Mouse (Mus musculus): ENCODE data around the gene Adam30. TPM values are rescaled to one million over a fixed set of nuclear protein-coding genes. Genes with fewer than 3 reads are reported as not detected.

Gene Adam30
- polyA plus RNA-seq, 1 experiment: not detected

DNA sequence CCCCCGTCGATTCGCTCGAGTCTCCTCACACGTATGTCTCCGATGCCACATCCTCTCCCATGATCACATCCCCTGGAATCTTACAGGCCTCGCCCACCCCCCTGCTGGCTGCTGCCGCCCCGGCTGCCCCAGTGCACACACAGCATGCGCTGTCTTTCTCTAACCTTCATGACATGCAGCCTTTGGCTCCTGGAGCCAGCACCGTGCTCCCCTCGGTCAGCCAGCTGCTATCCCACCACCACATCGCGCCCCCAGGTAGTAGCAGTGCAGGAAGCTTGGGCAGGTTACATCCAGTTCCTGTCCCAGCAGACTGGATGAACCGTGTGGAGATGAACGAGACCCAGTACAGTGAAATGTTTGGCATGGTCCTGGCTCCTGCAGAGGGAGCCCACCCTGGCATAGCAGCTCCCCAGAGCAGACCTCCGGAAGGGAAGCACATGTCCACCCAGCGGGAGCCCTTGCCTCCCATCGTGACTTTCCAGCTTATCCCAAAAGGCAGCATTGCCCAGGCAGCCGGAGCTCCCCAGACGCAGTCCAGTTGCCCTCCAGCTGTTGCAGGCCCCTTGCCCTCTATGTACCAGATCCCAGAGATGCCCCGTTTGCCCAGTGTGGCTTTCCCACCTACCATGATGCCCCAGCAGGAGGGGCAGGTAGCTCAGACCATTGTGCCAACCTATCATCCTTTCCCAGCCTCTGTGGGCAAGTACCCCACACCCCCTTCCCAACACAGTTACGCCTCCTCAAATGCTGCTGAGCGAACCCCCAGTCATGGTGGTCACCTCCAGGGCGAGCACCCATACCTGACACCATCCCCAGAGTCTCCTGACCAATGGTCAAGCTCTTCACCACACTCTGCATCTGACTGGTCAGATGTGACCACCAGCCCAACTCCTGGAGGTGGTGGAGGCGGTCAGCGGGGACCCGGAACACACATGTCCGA is 13.7 kb upstream of the Adam30 start:
- H3K4me3 ChIP-seq (ENCODE audit: insufficient read depth, low read length): no peak overlapping the region
- no peak for TF ChIP-seq POLR2A (IDR thresholded peaks at IDR 0.05; ENCODE audit: borderline replicate concordance, low read depth, low read length)
- TF ChIP-seq CTCF (IDR thresholded peaks at IDR 0.05; ENCODE audit: low read depth, low read length): no peak
- no peaks in the 10 kb centered on the region for H3K4me1 ChIP-seq (ENCODE audit: control insufficient read depth, insufficient read depth, low read length)
- H3K27ac ChIP-seq (ENCODE audit: insufficient read depth, low read depth, low read length): no peak overlapping the region

DNA sequence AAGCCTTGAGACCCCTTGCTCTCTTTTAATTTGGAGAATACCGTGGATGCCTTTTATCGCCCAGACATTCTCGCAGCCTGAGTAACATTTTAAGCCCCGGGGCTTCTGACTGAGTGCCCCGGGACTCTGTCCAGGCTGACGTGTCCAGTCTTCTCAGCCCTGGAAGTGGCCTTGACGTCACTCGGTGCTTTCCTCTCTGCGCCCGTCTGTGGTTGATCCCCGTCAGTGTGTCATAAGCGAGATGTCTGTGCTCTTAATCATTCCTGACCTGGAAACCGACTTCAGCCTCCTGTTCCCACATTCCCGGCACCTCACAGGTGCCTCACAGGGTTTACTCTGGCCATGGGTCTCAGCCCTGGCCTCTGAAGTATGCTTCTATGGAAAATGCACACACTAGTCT is 12.7 kb upstream of the Adam30 start:
- Histone ChIP-seq H3K27ac (ENCODE audit: insufficient read depth, low read depth, low read length) (no peak overlapping the region), H3K4me3 (ENCODE audit: insufficient read depth, low read length) (no peak overlapping the region), H3K4me1 (ENCODE audit: control insufficient read depth, insufficient read depth, low read length) (no peaks in the 10 kb centered on the region)
- TF ChIP-seq CTCF (IDR thresholded peaks at IDR 0.05; ENCODE audit: low read depth, low read length) (no peak), POLR2A (IDR thresholded peaks at IDR 0.05; ENCODE audit: borderline replicate concordance, low read depth, low read length) (no peak)

DNA sequence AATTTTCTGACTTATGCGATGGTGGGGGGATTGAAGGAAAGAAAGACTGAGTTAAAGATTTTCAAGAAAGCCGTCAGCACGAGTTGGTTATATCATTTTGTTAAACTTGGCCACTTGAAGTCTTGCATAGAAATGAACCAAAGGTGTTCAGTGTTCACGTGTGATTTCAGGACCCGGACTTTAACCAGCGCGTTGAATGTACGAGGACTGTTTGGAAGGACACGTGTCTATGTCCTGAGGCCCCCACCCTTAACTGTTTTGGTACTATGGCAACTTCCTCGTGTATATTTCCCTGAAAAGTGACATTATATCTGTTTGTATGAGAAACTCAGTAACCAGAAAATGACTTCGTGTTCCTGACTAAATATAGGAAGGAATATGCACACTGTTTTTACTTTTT is 10.5 kb upstream of the Adam30 start:
- TF ChIP-seq CTCF (IDR thresholded peaks at IDR 0.05; ENCODE audit: low read depth, low read length) (no peak), POLR2A (IDR thresholded peaks at IDR 0.05; ENCODE audit: borderline replicate concordance, low read depth, low read length) (no peak)
- no peak overlapping the region for H3K4me3 ChIP-seq (ENCODE audit: insufficient read depth, low read length)
- no peaks in the 10 kb centered on the region for H3K4me1 ChIP-seq (ENCODE audit: control insufficient read depth, insufficient read depth, low read length)
- H3K27ac ChIP-seq (ENCODE audit: insufficient read depth, low read depth, low read length): no peak overlapping the region

DNA sequence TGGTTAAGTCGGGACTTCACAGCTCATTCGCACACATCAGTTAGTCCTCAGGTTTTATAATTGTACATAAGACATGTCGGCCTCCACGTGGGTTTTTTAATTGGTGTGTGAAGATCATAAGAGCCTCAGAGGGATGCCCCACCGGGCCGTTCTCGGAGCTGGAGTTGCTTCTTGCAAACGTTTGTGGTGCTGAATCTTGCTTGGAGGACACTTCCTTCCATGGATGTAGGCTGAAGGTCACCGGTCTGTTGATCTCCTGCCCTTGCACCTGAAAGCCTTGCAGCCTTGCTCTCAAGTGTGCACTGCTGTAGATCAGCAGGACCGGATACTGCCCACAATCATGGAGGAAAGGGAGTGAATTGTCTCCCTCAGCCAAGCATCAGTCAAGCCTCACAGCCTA is 9.4 kb upstream of the Adam30 start:
- TF ChIP-seq POLR2A (IDR thresholded peaks at IDR 0.05; ENCODE audit: borderline replicate concordance, low read depth, low read length) (no peak), CTCF (IDR thresholded peaks at IDR 0.05; ENCODE audit: low read depth, low read length) (no peak)
- no peak overlapping the region for H3K27ac ChIP-seq (ENCODE audit: insufficient read depth, low read depth, low read length)
- H3K4me1 ChIP-seq (ENCODE audit: control insufficient read depth, insufficient read depth, low read length): no peaks in the 10 kb centered on the region
- H3K4me3 ChIP-seq (ENCODE audit: insufficient read depth, low read length): no peak overlapping the region

DNA sequence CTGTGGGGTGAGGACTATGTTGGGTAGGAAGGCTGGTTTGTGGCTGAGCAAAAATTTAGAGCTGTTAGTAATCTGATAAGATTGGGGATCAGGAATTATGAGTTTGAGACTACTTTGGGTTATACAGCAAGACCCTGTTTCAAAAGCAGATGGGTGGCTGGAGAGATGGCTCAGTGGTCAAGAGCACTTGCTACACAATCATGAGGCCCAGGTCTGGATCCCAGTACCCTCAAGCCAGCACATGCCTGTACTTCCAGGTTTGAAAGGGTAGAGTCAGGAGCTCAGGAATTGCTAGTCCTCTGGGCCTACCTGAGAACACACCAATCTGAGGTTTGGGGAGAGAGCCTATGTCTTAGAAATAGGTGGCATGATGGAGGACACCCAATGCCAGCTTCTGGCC is 7.0 kb upstream of the Adam30 start:
- Histone ChIP-seq H3K4me3 (ENCODE audit: insufficient read depth, low read length) (no peak overlapping the region), H3K27ac (ENCODE audit: insufficient read depth, low read depth, low read length) (no peak overlapping the region), H3K4me1 (ENCODE audit: control insufficient read depth, insufficient read depth, low read length) (peaks cover 8% of the 10 kb centered on the region)
- TF ChIP-seq POLR2A (IDR thresholded peaks at IDR 0.05; ENCODE audit: borderline replicate concordance, low read depth, low read length) (no peak), CTCF (IDR thresholded peaks at IDR 0.05; ENCODE audit: low read depth, low read length) (no peak)

DNA sequence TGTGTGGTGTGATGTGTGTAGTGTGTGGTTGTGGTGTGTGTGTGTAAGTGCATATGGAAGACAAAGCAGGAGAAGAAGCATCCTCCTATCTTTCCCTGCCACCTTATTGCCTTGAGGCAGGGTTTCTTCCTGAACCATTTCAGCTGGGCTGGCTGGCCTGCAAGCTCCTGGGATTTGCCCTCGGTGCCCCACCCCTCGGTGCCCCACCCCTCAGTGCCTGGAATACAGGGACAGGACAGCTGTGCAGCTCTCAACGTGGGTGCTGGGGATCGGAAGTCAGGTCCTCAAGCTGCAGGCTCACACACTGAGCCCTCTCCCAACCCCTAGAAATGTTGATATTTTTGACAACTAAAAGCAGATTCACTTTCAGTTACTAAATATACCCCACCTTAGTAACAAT is 4.3 kb upstream of the Adam30 start:
- TF ChIP-seq CTCF (IDR thresholded peaks at IDR 0.05; ENCODE audit: low read depth, low read length) (no peak), POLR2A (IDR thresholded peaks at IDR 0.05; ENCODE audit: borderline replicate concordance, low read depth, low read length) (no peak)
- H3K27ac ChIP-seq (ENCODE audit: insufficient read depth, low read depth, low read length): no peak overlapping the region
- H3K4me1 ChIP-seq (ENCODE audit: control insufficient read depth, insufficient read depth, low read length): peaks cover 8% of the 10 kb centered on the region
- H3K4me3 ChIP-seq (ENCODE audit: insufficient read depth, low read length): no peak overlapping the region

DNA sequence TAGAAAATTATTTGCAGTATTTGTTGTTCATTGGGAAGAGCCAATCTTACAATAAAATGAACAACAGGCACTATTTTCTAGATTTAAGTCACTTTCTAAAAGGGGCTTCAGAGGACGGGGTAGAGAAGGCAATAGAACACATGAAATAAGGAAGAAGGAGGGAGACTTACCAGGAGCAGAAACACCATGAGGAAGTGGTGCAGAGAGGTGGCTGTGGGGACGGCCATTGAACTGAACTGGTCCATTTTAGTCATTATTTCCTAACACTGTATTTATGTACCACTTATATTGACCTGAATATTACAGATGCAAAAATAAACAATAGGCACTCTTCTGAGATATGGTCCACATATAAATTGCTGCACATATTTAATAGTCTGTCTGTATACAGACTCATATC is 3.4 kb upstream of the Adam30 start:
- Histone ChIP-seq H3K27ac (ENCODE audit: insufficient read depth, low read depth, low read length) (no peak overlapping the region), H3K4me1 (ENCODE audit: control insufficient read depth, insufficient read depth, low read length) (peaks cover 8% of the 10 kb centered on the region), H3K4me3 (ENCODE audit: insufficient read depth, low read length) (no peak overlapping the region)
- TF ChIP-seq POLR2A (IDR thresholded peaks at IDR 0.05; ENCODE audit: borderline replicate concordance, low read depth, low read length): no peak

DNA sequence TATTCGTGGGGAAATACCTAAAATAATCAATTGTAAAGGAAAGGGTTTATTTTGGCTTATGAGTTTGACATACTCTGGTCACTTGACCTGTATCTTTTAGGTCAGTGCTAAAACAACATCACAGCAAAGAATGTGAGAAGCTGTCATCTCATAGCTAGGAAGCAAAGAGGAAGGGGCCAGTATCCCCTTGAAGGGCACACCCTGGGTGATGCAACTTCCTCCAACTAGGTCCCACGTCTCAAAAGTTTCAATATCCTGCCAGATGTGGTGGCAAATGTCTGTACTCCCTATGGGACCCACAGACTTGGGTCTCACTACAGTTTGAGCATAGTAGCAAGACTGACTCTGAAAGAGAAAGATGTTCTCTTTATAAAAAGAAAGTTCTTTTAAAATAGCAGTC is 2.8 kb upstream of the Adam30 start:
- Histone ChIP-seq H3K4me3 (ENCODE audit: insufficient read depth, low read length) (no peak overlapping the region), H3K27ac (ENCODE audit: insufficient read depth, low read depth, low read length) (no peak overlapping the region), H3K4me1 (ENCODE audit: control insufficient read depth, insufficient read depth, low read length) (peaks cover 8% of the 10 kb centered on the region)
- no peak for TF ChIP-seq POLR2A (IDR thresholded peaks at IDR 0.05; ENCODE audit: borderline replicate concordance, low read depth, low read length)
- no peak for TF ChIP-seq CTCF (IDR thresholded peaks at IDR 0.05; ENCODE audit: low read depth, low read length)

DNA sequence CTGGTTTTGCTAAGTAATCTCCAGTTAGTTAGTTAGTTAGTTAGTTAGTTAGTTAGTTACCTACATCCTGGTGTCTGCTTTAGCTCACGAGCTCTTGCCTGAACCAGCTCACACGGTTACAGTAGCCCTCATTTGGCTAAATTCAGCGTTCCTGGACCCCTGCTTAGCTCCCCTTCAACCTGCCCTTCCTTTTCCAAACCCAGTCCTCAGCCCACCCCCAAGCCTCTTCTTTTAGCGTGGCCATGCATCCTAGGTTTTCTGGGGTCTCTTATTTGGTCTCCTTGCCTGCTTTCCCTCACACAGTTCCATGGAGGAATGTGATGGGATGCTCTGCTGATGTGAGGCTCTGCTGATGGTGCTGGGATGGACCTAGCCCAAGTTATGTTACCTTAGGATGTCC is 1.8 kb upstream of the Adam30 start:
- Histone ChIP-seq H3K27ac (ENCODE audit: insufficient read depth, low read depth, low read length) (no peak overlapping the region), H3K4me1 (ENCODE audit: control insufficient read depth, insufficient read depth, low read length) (peaks cover 8% of the 10 kb centered on the region), H3K4me3 (ENCODE audit: insufficient read depth, low read length) (no peak overlapping the region)
- TF ChIP-seq CTCF (IDR thresholded peaks at IDR 0.05; ENCODE audit: low read depth, low read length) (no peak), POLR2A (IDR thresholded peaks at IDR 0.05; ENCODE audit: borderline replicate concordance, low read depth, low read length) (no peak)

DNA sequence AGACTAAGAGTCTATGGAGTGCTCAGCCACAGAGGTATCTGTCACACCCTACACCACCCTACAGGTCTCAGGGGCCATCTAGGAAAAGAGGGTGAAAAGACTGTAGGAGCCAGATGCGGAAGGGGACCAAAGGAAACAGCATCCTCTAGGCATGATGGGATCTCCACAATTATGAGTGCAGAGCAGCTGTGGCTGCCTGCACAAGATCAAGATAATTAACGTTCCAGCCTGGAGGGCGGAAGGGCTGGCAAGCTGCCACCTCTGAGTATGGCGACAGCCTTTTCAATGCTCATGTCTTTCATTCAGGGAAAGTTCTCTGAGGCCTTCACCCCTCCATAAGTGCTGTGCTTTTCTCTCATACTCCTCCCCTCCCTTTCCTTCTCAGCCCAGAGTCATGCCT is 1.1 kb upstream of the Adam30 start:
- H3K4me1 ChIP-seq (ENCODE audit: control insufficient read depth, insufficient read depth, low read length): peaks cover 8% of the 10 kb centered on the region
- no peak overlapping the region for H3K4me3 ChIP-seq (ENCODE audit: insufficient read depth, low read length)
- H3K27ac ChIP-seq (ENCODE audit: insufficient read depth, low read depth, low read length): no peak overlapping the region
- TF ChIP-seq CTCF (IDR thresholded peaks at IDR 0.05; ENCODE audit: low read depth, low read length) (no peak), POLR2A (IDR thresholded peaks at IDR 0.05; ENCODE audit: borderline replicate concordance, low read depth, low read length) (no peak)
